Mouse (Mus musculus): ENCODE results near the gene Ttll13.

- TF ChIP-seq GATA1 (IDR thresholded peaks at IDR 0.05; ENCODE audit: low read length) (no peak), TAL1 (IDR thresholded peaks at IDR 0.05; ENCODE audit: low read length) (no peak)
Observed at GRCm38 (mm10) chr7:80301522-80301921, 55.3 kb downstream of the Ttll13 start.

All from erythroblast, embryonic 14.5 days (primary cell).